Mouse (Mus musculus) T-helper 2 cell (primary cell): ENCODE results near the gene Mybpc1.
"Not testable (repeated sequence)": the region's sequence is repeated elsewhere in the genome, so short reads cannot be mapped to it uniquely, and the experiment has no call there.

Experiments
- in situ Hi-C: fragments of 300-600 bp; cut with MboI, MseI; formaldehyde crosslinking; loops from one replicate; pipeline ENCODE4 v1.15.1; 2025; ENCODE audit warnings: high pct_unique_total_duplicates

Gene Mybpc1

GRCm38 (mm10) chr10:88550225-88550624 is 54.7 kb downstream of the Mybpc1 start:
- in situ Hi-C loops, result loop anchor here (5.0 kb wide), 1 partner anchor 37 kb away; no protein-coding TSS in a partner anchor

GRCm38 (mm10) chr10:88547635-88548034 is 57.3 kb downstream of the Mybpc1 start:
- in situ Hi-C loops, result no loop called here

- in situ Hi-C loops, result no loop called here
Measured at GRCm38 (mm10) chr10:88530631-88531030, 74.3 kb downstream of the Mybpc1 start.

GRCm38 (mm10) chr10:88524016-88524415 is 80.9 kb downstream of the Mybpc1 start:
- in situ Hi-C loops, result no loop called here

GRCm38 (mm10) chr10:88523212-88523611 is 81.7 kb downstream of the Mybpc1 start:
- in situ Hi-C loops, result no loop called here

- in situ Hi-C loops, result no loop called here
Measured at GRCm38 (mm10) chr10:88522795-88523194, 82.2 kb downstream of the Mybpc1 start.

GRCm38 (mm10) chr10:88515049-88515448 is 89.9 kb downstream of the Mybpc1 start:
- in situ Hi-C loops, result not testable (repeated sequence)

- in situ Hi-C loops, result no loop called here
Measured at GRCm38 (mm10) chr10:88514495-88514894, 90.5 kb downstream of the Mybpc1 start.

GRCm38 (mm10) chr10:88513574-88514135 is 91.3 kb downstream of the Mybpc1 start:
- in situ Hi-C loops, result no loop called here

- in situ Hi-C loops, result no loop called here
Measured at GRCm38 (mm10) chr10:88511355-88511754, 93.6 kb downstream of the Mybpc1 start.

GRCm38 (mm10) chr10:88510503-88511271 is 94.3 kb downstream of the Mybpc1 start:
- in situ Hi-C loops, result no loop called here

GRCm38 (mm10) chr10:88507691-88508143 is 97.2 kb downstream of the Mybpc1 start:
- in situ Hi-C loops, result loop anchor here (10.0 kb wide), 2 partner anchors 133 to 1803 kb away; partner anchors contain the start of genes Dram1, Gnptab, Hsp90b1 and Ttc41

GRCm38 (mm10) chr10:88505256-88505655 is 99.7 kb downstream of the Mybpc1 start:
- in situ Hi-C loops, result loop anchor here (10.0 kb wide), 2 partner anchors 130 to 1800 kb away; partner anchors contain the start of genes Dram1, Gnptab, Hsp90b1 and Ttc41

- in situ Hi-C loops, result loop anchor here (5.0 to 10.0 kb wide), 4 partner anchors 82 to 1800 kb away; partner anchors contain the start of genes Dram1, Gnptab, Hsp90b1 and Ttc41
Measured at GRCm38 (mm10) chr10:88504481-88504880, 100.5 kb downstream of the Mybpc1 start.

- in situ Hi-C loops, result loop anchor here (5.0 to 10.0 kb wide), 4 partner anchors 81 to 1799 kb away; partner anchors contain the start of genes Dram1, Gnptab, Hsp90b1 and Ttc41
Measured at GRCm38 (mm10) chr10:88503421-88504314, 101.3 kb downstream of the Mybpc1 start, which contains the start of gene Chpt1. Gene Chpt1 (minus strand): TSS chr10:88504073.

- in situ Hi-C loops, result loop anchor here (5.0 to 10.0 kb wide), 4 partner anchors 81 to 1798 kb away; partner anchors contain the start of genes Dram1, Gnptab, Hsp90b1 and Ttc41
Measured at GRCm38 (mm10) chr10:88502919-88503318, 102.0 kb downstream of the Mybpc1 start.

GRCm38 (mm10) chr10:88501886-88502765 is 102.8 kb downstream of the Mybpc1 start:
- in situ Hi-C loops, result loop anchor here (5.0 to 10.0 kb wide), 4 partner anchors 80 to 1797 kb away; partner anchors contain the start of genes Dram1, Gnptab, Hsp90b1 and Ttc41

- in situ Hi-C loops, result loop anchor here (5.0 to 10.0 kb wide), 4 partner anchors 79 to 1797 kb away; partner anchors contain the start of genes Dram1, Gnptab, Hsp90b1 and Ttc41
Measured at GRCm38 (mm10) chr10:88501370-88501769, 103.6 kb downstream of the Mybpc1 start.

- in situ Hi-C loops, result loop anchor here (5.0 to 10.0 kb wide), 4 partner anchors 78 to 1795 kb away; partner anchors contain the start of genes Dram1, Gnptab, Hsp90b1 and Ttc41
Measured at GRCm38 (mm10) chr10:88499993-88500392, 105.0 kb downstream of the Mybpc1 start.
